Mouse (Mus musculus) embryonic facial prominence, embryonic 11.5 days (tissue): ENCODE measurements around the gene Sct. TPM values are rescaled to one million over a fixed set of nuclear protein-coding genes. Genes with fewer than 3 reads are reported as not detected.

Experiments used
- ATAC-seq: fragments of 200-750 bp; cut with Nextera tagmentation; replicated peaks from 2 replicates; pipeline ENCODE4 v1.8.0; 2017; ENCODE audit warnings: low read depth; ENCODE audit not compliant: insufficient number of reproducible peaks, low FRiP score, low TSS enrichment
- DNase-seq: peaks from one replicate; pipeline ENCODE4 v3.0.0-alpha.2; 2015; ENCODE audit warnings: low spot score
- H3K27ac ChIP-seq: fragments of 300-500 bp; sonication (generic); replicated peaks from 2 replicates; pipeline ENCODE4 v1.5.1; 2014; ENCODE audit warnings: mild to moderate bottlenecking, low read depth, low read length, control low read depth
- H3K27me3 ChIP-seq: fragments of 300-500 bp; sonication (generic); 2 replicates; pipeline ENCODE4 v1.6.1; 2014; ENCODE audit warnings: mild to moderate bottlenecking, low read length, moderate library complexity, mixed read lengths; ENCODE audit not compliant: control insufficient read depth, insufficient read depth
- H3K36me3 ChIP-seq: fragments of 300-500 bp; sonication (generic); replicated peaks from 2 replicates; pipeline ENCODE4 v1.6.1; 2014; ENCODE audit warnings: low read depth, mild to moderate bottlenecking, low read length, moderate library complexity, mixed read lengths; ENCODE audit not compliant: control insufficient read depth, insufficient read depth
- H3K4me1 ChIP-seq: fragments of 300-500 bp; sonication (generic); 2 replicates; pipeline ENCODE4 v1.6.1; 2014; ENCODE audit warnings: low read length, mixed read lengths; ENCODE audit not compliant: control insufficient read depth, insufficient read depth
- H3K4me2 ChIP-seq: fragments of 300-500 bp; sonication (generic); 2 replicates; pipeline ENCODE4 v1.6.1; 2014; ENCODE audit warnings: low read depth, mild to moderate bottlenecking, control low read depth, low read length, moderate library complexity
- H3K4me3 ChIP-seq: fragments of 300-500 bp; sonication (generic); 2 replicates; pipeline ENCODE4 v1.5.1; 2014; ENCODE audit warnings: low read depth, low read length, control low read depth
- H3K9ac ChIP-seq: fragments of 300-500 bp; sonication (generic); replicated peaks from 2 replicates; pipeline ENCODE4 v1.6.1; 2014; ENCODE audit warnings: mild to moderate bottlenecking, control low read depth, low read length
- H3K9me3 ChIP-seq: fragments of 300-500 bp; sonication (generic); replicated peaks from 2 replicates; pipeline ENCODE4 v1.6.1; 2016; ENCODE audit warnings: mild to moderate bottlenecking, low read length, inconsistent platforms, mixed read lengths; ENCODE audit not compliant: control insufficient read depth
- WGBS: fragments of 180-500 bp; shearing (Covaris S2); extraction: QIAGEN DNeasy Blood & Tissue Kit; methylation state at CpG from one replicate; pipeline ENCODE4 v1.1.7; 2014; 5-methylcytosine and 5-hydroxymethylcytosine counted together
- polyA plus RNA-seq: library from polyadenylated mRNA; unstranded; fragments of >200 nt; fragmentation: Nextera tagmentation; extraction: Ambion mirVana; gene quantifications from 2 replicates; pipeline ENCODE4 v1.2.1, GENCODE M21; 2014

Gene Sct
- polyA plus RNA-seq = 4.5 and 6.7 TPM in 2 replicates

- peak within 1 kb of the TSS; percentile 72 for H3K4me2 ChIP-seq
- no peaks in the 10 kb centered on the region for H3K4me1 ChIP-seq
- no peaks in the 10 kb centered on the region for H3K27me3 ChIP-seq
- H3K36me3 ChIP-seq = no peaks in the 10 kb centered on the region
- 2% methylated on average over 45 of the region's 46 CpGs for WGBS
- H3K4me3 ChIP-seq = peak within 1 kb of the TSS; percentile 22
- H3K9me3 ChIP-seq = no peaks in the 10 kb centered on the region
- peak; percentile 66 for DNase-seq
- peak; percentile 49; the same call in 1 of the 2 replicates for ATAC-seq
- no peak within 1 kb of the TSS for H3K27ac ChIP-seq
- peak within 1 kb of the TSS; percentile 32; the same call in 1 of the 2 replicates for H3K9ac ChIP-seq
Observed at GRCm38 (mm10) chr7:141278766-141279590, at the start of gene Sct. TSS of gene Sct (minus strand) at chr7:141279133.

GRCm38 (mm10) chr7:141328373-141328990 is 49.5 kb upstream of the Sct start:
- Histone ChIP-seq H3K36me3 (peaks cover 4% of the 10 kb centered on the region; the same call in 1 of the 2 replicates), H3K9ac (peak overlapping the region; percentile 95), H3K4me3 (peak overlapping the region; percentile 65), H3K9me3 (no peaks in the 10 kb centered on the region), H3K4me1 (peaks cover 8% of the 10 kb centered on the region), H3K27ac (peak overlapping the region; percentile 98), H3K4me2 (peak overlapping the region; percentile 41), H3K27me3 (no peaks in the 10 kb centered on the region)
- DNase-seq = no peak
- WGBS = 15% methylated on average over 24 of the region's 24 CpGs
- peak; percentile 39 for ATAC-seq

- peaks cover 8% of the 10 kb centered on the region for H3K4me1 ChIP-seq
- peak within 1 kb of the TSS; percentile 93 for H3K4me2 ChIP-seq
- no peaks in the 10 kb centered on the region for H3K27me3 ChIP-seq
- no peaks in the 10 kb centered on the region for H3K9me3 ChIP-seq
- WGBS = under 1% methylated on average over 105 of the region's 105 CpGs
- H3K36me3 ChIP-seq = no peaks in the 10 kb centered on the region
- H3K9ac ChIP-seq = peak within 1 kb of the TSS; percentile 95
- DNase-seq = peak; percentile 99
- peak within 1 kb of the TSS; percentile 98 for H3K27ac ChIP-seq
- peak; percentile 95 for ATAC-seq
- peak within 1 kb of the TSS; percentile 65 for H3K4me3 ChIP-seq
Observed at GRCm38 (mm10) chr7:141327469-141328372, 48.8 kb upstream of the Sct start, which contains the start of the genes Deaf1 and Tmem80. TSS of gene Deaf1 (minus strand) at chr7:141327690. TSS of gene Tmem80 (plus strand) at chr7:141327739.

GRCm38 (mm10) chr7:141326546-141327446 is 47.9 kb upstream of the Sct start:
- H3K27me3 ChIP-seq = no peaks in the 10 kb centered on the region
- H3K36me3 ChIP-seq = no peaks in the 10 kb centered on the region; the same call in 1 of the 2 replicates
- DNase-seq (peak; percentile 47), ATAC-seq (peak; percentile 32)
- no peaks in the 10 kb centered on the region for H3K9me3 ChIP-seq
- peak overlapping the region; percentile 98 for H3K27ac ChIP-seq
- peak overlapping the region; percentile 65 for H3K4me3 ChIP-seq
- 5% methylated on average over 33 of the region's 35 CpGs for WGBS
- peaks cover 8% of the 10 kb centered on the region for H3K4me1 ChIP-seq
- H3K4me2 ChIP-seq = peak overlapping the region; percentile 93
- peak overlapping the region; percentile 95 for H3K9ac ChIP-seq

GRCm38 (mm10) chr7:141324686-141325085 is 45.8 kb upstream of the Sct start:
- Histone ChIP-seq H3K4me2 (no peak overlapping the region), H3K36me3 (no peaks in the 10 kb centered on the region; the same call in 1 of the 2 replicates), H3K9ac (no peak overlapping the region), H3K4me3 (no peak overlapping the region), H3K27ac (no peak overlapping the region), H3K4me1 (peaks cover 8% of the 10 kb centered on the region), H3K9me3 (no peaks in the 10 kb centered on the region), H3K27me3 (no peaks in the 10 kb centered on the region)
- WGBS = 100% methylated on average over 1 of the region's 1 CpGs
- no peak for DNase-seq
- ATAC-seq = no peak

GRCm38 (mm10) chr7:141319446-141319845 is 40.5 kb upstream of the Sct start:
- Histone ChIP-seq H3K4me2 (no peak overlapping the region), H3K9me3 (no peaks in the 10 kb centered on the region), H3K4me3 (no peak overlapping the region), H3K4me1 (no peaks in the 10 kb centered on the region), H3K36me3 (peaks cover 13% of the 10 kb centered on the region), H3K9ac (no peak overlapping the region), H3K27ac (no peak overlapping the region), H3K27me3 (no peaks in the 10 kb centered on the region)
- 73% methylated on average over 2 of the region's 2 CpGs for WGBS
- no peak for DNase-seq
- ATAC-seq = no peak

- Histone ChIP-seq H3K9ac (no peak overlapping the region), H3K36me3 (peaks cover 18% of the 10 kb centered on the region), H3K27me3 (no peaks in the 10 kb centered on the region), H3K27ac (no peak overlapping the region), H3K9me3 (no peaks in the 10 kb centered on the region), H3K4me3 (no peak overlapping the region), H3K4me1 (no peaks in the 10 kb centered on the region), H3K4me2 (no peak overlapping the region)
- ATAC-seq = no peak
- 93% methylated on average over 1 of the region's 1 CpGs for whole genome bisulfite sequencing
- DNase-seq = no peak
Observed at GRCm38 (mm10) chr7:141317619-141318132, 38.7 kb upstream of the Sct start.
